Mouse (Mus musculus): ENCODE data around the gene Csnk1g2.

- TF ChIP-seq CTCF (conservative IDR thresholded peaks at IDR 0.05; ENCODE audit: insufficient read depth, insufficient read length, low read depth, low read length): 0 out of 2 replicates have a peak, but pooled peaks have one; percentile 24
- TF ChIP-seq POLR2A (IDR thresholded peaks at IDR 0.05; ENCODE audit: low read depth, low read length): no peak
These were observed 8.8 kb upstream of the Csnk1g2 start for GRCm38 (mm10) chr10:80613821-80614220.

Data from kidney, adult 2 months (tissue).